Mouse (Mus musculus) heart, postnatal 0 days (tissue): ENCODE data around the gene Lsm7. TPM values are rescaled to one million over a fixed set of nuclear protein-coding genes. Genes with fewer than 3 reads are reported as not detected.

Experiments used
- ATAC-seq: fragments of 200-750 bp; cut with Nextera tagmentation; 2 replicates; pipeline ENCODE4 v1.8.0; 2017; ENCODE audit warnings: low read depth, moderate number of reproducible peaks, moderate library complexity; ENCODE audit not compliant: insufficient read depth
- DNase-seq: peaks from one replicate; pipeline ENCODE4 v3.0.0-alpha.2; 2016; ENCODE audit warnings: low spot score
- H3K27ac ChIP-seq: fragments of 300-500 bp; sonication (generic); 2 replicates; pipeline ENCODE4 v1.5.1; 2014; ENCODE audit warnings: low read depth, mild to moderate bottlenecking
- H3K27me3 ChIP-seq: fragments of 300-500 bp; sonication (generic); 2 replicates; pipeline ENCODE4 v1.6.1; 2014; ENCODE audit warnings: low read length, mixed read lengths; ENCODE audit not compliant: control insufficient read depth, insufficient read depth
- H3K36me3 ChIP-seq: fragments of 300-500 bp; sonication (generic); replicated peaks from 2 replicates; pipeline ENCODE4 v1.6.1; 2014; ENCODE audit warnings: low read length, mixed read lengths; ENCODE audit not compliant: control insufficient read depth, insufficient read depth
- H3K4me1 ChIP-seq: fragments of 300-500 bp; sonication (generic); 2 replicates; pipeline ENCODE4 v1.6.1; 2014; ENCODE audit warnings: antibody characterized with exemption; ENCODE audit not compliant: control insufficient read depth, insufficient read depth
- H3K4me2 ChIP-seq: fragments of 300-500 bp; sonication (generic); 2 replicates; pipeline ENCODE4 v1.6.1; 2014; ENCODE audit warnings: low read depth, mild to moderate bottlenecking, low read length, moderate library complexity
- H3K4me3 ChIP-seq: fragments of 300-500 bp; sonication (generic); 2 replicates; pipeline ENCODE4 v1.5.1; 2014; ENCODE audit warnings: low read depth, low read length
- H3K9ac ChIP-seq: fragments of 300-500 bp; sonication (generic); replicated peaks from 2 replicates; pipeline ENCODE4 v1.6.1; 2014; ENCODE audit warnings: low read depth, low read length, mixed read lengths
- H3K9me3 ChIP-seq: fragments of 300-500 bp; sonication (generic); replicated peaks from 2 replicates; pipeline ENCODE4 v1.6.1; 2016; ENCODE audit warnings: low read length; ENCODE audit not compliant: control insufficient read depth
- CTCF ChIP-seq: IDR thresholded peaks from 2 replicates; pipeline ENCODE4 v1.5.1; 2016; ENCODE audit warnings: antibody characterized with exemption, control low read depth, low read depth
- EP300 ChIP-seq: IDR thresholded peaks from 2 replicates; pipeline ENCODE4 v1.6.1; 2016; ENCODE audit warnings: antibody characterized with exemption, low read depth
- WGBS: fragments of 180-500 bp; shearing (Covaris S2); extraction: QIAGEN DNeasy Blood & Tissue Kit; methylation state at CpG from one replicate; pipeline ENCODE4 v1.1.7; 2014; 5-methylcytosine and 5-hydroxymethylcytosine counted together
- polyA plus RNA-seq: library from polyadenylated mRNA; unstranded; fragments of >200 nt; fragmentation: Nextera tagmentation; extraction: Ambion mirVana; gene quantifications from 2 replicates; pipeline ENCODE4 v1.2.1, GENCODE M21; 2015
- total RNA-seq: library from RNA; depleted of rRNA; stranded (reverse); fragments of >200 nt; gene quantifications from 2 replicates; pipeline ENCODE4 v1.2.3, GENCODE M21; 2014; ENCODE audit warnings: low replicate concordance

Gene Lsm7
- total and polyA plus RNA-seq, 2 experiments from 2014 or later, result 118 to 162 TPM

- peaks cover 1% of the 10 kb centered on the region; the same call in 1 of the 2 replicates for H3K4me1 ChIP-seq
- H3K4me2 ChIP-seq, result no peak within 1 kb of the TSS
- no peak within 1 kb of the TSS for H3K27ac ChIP-seq
- TF ChIP-seq EP300 (no peak), CTCF (no peak)
- ATAC-seq (no peak), DNase-seq (no peak)
- 38% methylated on average over 9 of the region's 9 CpGs for WGBS
- peaks cover 22% of the 10 kb centered on the region for H3K36me3 ChIP-seq
- H3K9ac ChIP-seq, result no peak within 1 kb of the TSS
- H3K27me3 ChIP-seq, result no peaks in the 10 kb centered on the region
- no peak within 1 kb of the TSS for H3K4me3 ChIP-seq
- no peaks in the 10 kb centered on the region for H3K9me3 ChIP-seq
Measured at GRCm38 (mm10) chr10:80871581-80871980, 16.6 kb upstream of the Lsm7 start, which contains the start of gene Tmprss9. Gene Tmprss9 (plus strand): TSS chr10:80871848.

- TF ChIP-seq EP300 (no peak), CTCF (no peak)
- H3K4me1 ChIP-seq, result no peaks in the 10 kb centered on the region
- WGBS, result 82% methylated on average over 4 of the region's 6 CpGs
- no peak overlapping the region for H3K9ac ChIP-seq
- H3K27me3 ChIP-seq, result no peaks in the 10 kb centered on the region
- H3K4me3 ChIP-seq, result no peak overlapping the region
- peaks cover 26% of the 10 kb centered on the region for H3K36me3 ChIP-seq
- no peak overlapping the region for H3K4me2 ChIP-seq
- no peak overlapping the region for H3K27ac ChIP-seq
- DNase-seq (no peak), ATAC-seq (no peak)
- no peaks in the 10 kb centered on the region for H3K9me3 ChIP-seq
Measured at GRCm38 (mm10) chr10:80870993-80871392, 16.0 kb upstream of the Lsm7 start.

GRCm38 (mm10) chr10:80864446-80864845, 9.4 kb upstream of the Lsm7 start:
- no peak overlapping the region for H3K4me3 ChIP-seq
- H3K4me2 ChIP-seq, result no peak overlapping the region
- ATAC-seq (no peak), DNase-seq (no peak)
- TF ChIP-seq CTCF (no peak), EP300 (no peak)
- no peak overlapping the region for H3K27ac ChIP-seq
- 85% methylated on average over 16 of the region's 16 CpGs for WGBS
- peaks cover 58% of the 10 kb centered on the region for H3K36me3 ChIP-seq
- H3K9ac ChIP-seq, result no peak overlapping the region
- no peaks in the 10 kb centered on the region for H3K4me1 ChIP-seq
- H3K27me3 ChIP-seq, result no peaks in the 10 kb centered on the region
- no peaks in the 10 kb centered on the region for H3K9me3 ChIP-seq

GRCm38 (mm10) chr10:80862305-80862704, 7.3 kb upstream of the Lsm7 start:
- no peaks in the 10 kb centered on the region for H3K4me1 ChIP-seq
- WGBS, result 92% methylated on average over 5 of the region's 5 CpGs
- no peak overlapping the region for H3K27ac ChIP-seq
- H3K36me3 ChIP-seq, result peaks cover 44% of the 10 kb centered on the region
- H3K27me3 ChIP-seq, result no peaks in the 10 kb centered on the region
- ATAC-seq, result no peak
- no peaks in the 10 kb centered on the region for H3K9me3 ChIP-seq
- TF ChIP-seq EP300 (no peak), CTCF (no peak)
- no peak overlapping the region for H3K4me2 ChIP-seq
- no peak overlapping the region for H3K9ac ChIP-seq
- no peak for DNase-seq
- no peak overlapping the region for H3K4me3 ChIP-seq

- TF ChIP-seq EP300 (no peak), CTCF (no peak)
- no peak overlapping the region for H3K27ac ChIP-seq
- no peaks in the 10 kb centered on the region for H3K9me3 ChIP-seq
- WGBS, result 72% methylated on average over 7 of the region's 7 CpGs
- H3K4me2 ChIP-seq, result no peak overlapping the region
- H3K36me3 ChIP-seq, result peaks cover 15% of the 10 kb centered on the region; the same call in 1 of the 2 replicates
- ATAC-seq (no peak), DNase-seq (no peak)
- peaks cover 13% of the 10 kb centered on the region; the same call in 1 of the 2 replicates for H3K4me1 ChIP-seq
- H3K4me3 ChIP-seq, result no peak overlapping the region
- no peak overlapping the region for H3K9ac ChIP-seq
- no peaks in the 10 kb centered on the region for H3K27me3 ChIP-seq
Measured at GRCm38 (mm10) chr10:80858350-80858935, 3.4 kb upstream of the Lsm7 start.

- H3K4me1 ChIP-seq, result peaks cover 13% of the 10 kb centered on the region; the same call in 1 of the 2 replicates
- no peak overlapping the region for H3K27ac ChIP-seq
- WGBS, result 63% methylated on average over 3 of the region's 3 CpGs
- no peak overlapping the region for H3K4me2 ChIP-seq
- H3K27me3 ChIP-seq, result no peaks in the 10 kb centered on the region
- TF ChIP-seq EP300, result no peak
- TF ChIP-seq CTCF, result no peak
- ATAC-seq (no peak), DNase-seq (no peak)
- H3K4me3 ChIP-seq, result no peak overlapping the region
- H3K9ac ChIP-seq, result no peak overlapping the region
- H3K9me3 ChIP-seq, result no peaks in the 10 kb centered on the region
- H3K36me3 ChIP-seq, result peaks cover 16% of the 10 kb centered on the region; the same call in 1 of the 2 replicates
Measured at GRCm38 (mm10) chr10:80857848-80858247, 2.8 kb upstream of the Lsm7 start.
